Mouse (Mus musculus): ENCODE data around the gene Trim2. TPM values are rescaled to one million over a fixed set of nuclear protein-coding genes. Genes with fewer than 3 reads are reported as not detected.

Gene Trim2
- polyA plus RNA-seq, 2 experiments, result 17.4 to 28.1 TPM

DNA sequence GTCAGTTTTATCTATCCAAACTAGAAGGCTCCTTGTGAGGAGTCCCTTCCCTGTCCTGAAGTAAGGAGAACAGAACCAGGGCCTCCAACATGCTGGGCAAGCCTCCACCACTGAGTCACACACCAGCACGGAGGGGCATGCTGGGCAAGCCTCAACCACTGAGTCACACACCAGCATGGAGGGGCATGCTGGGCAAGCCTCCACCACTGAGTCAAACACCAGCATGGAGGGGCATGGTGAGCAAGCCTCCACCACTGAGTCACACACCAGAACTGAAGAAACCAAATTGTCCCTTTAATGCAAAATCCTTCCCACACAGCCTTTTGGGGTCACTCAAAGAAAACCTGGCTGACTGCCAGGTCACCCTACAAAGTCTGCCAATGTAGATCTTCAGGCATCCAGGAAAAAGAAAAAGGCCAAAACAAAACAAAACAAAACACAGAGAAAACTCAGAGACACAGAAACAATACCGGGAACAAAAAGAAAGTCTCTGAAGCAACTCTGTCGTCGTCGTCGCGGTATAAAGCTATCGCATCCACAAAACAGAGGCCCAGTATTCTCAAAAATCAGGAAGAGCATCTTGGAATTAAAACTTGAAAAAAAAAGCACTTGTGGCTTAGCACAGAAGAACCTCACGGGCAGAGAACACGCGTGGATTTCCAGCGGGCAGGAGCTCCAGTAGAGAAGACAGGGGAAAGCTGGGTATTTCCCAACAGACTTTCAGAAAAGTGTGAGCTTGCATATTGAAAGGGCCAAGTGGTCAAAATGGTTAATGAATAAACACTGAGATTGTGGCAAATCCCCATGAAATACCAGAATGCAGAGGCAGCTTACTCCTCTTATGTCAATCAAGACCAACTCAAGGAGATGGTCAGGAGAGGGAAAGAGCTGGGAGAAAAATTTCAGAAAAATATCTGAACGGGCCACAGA lies 12.7 kb downstream of the Trim2 start:
- no peaks in the 10 kb centered on the region for H3K4me1 ChIP-seq (ENCODE audit: control insufficient read depth, insufficient read depth, low read length)
- no peaks in the 10 kb centered on the region for H3K9me3 ChIP-seq (ENCODE audit: control insufficient read depth, low read length)
- no peak for ATAC-seq (ENCODE audit: low FRiP score, low read depth)
- H3K9ac ChIP-seq (ENCODE audit: low read depth, low read length, severe bottlenecking), result no peak overlapping the region
- DNase-seq (ENCODE audit: low spot score), result no peak
- H3K4me2 ChIP-seq (replicated peaks; ENCODE audit: low read depth, low read length, severe bottlenecking), result no peak overlapping the region
- 86% methylated on average over 13 of the region's 13 CpGs for WGBS
- H3K36me3 ChIP-seq (ENCODE audit: control insufficient read depth, insufficient read depth, low read length), result no peaks in the 10 kb centered on the region
- TF ChIP-seq POLR2A (IDR thresholded peaks at IDR 0.05; ENCODE audit: borderline replicate concordance, extremely low read depth, insufficient read depth, insufficient read length), result no peak
- H3K27me3 ChIP-seq (ENCODE audit: control insufficient read depth, insufficient read depth, low read length), result no peaks in the 10 kb centered on the region
- H3K27ac ChIP-seq (replicated peaks; ENCODE audit: low read depth, low read length), result no peak overlapping the region
- no peak overlapping the region for H3K4me3 ChIP-seq (replicated peaks; ENCODE audit: low read length)

DNA sequence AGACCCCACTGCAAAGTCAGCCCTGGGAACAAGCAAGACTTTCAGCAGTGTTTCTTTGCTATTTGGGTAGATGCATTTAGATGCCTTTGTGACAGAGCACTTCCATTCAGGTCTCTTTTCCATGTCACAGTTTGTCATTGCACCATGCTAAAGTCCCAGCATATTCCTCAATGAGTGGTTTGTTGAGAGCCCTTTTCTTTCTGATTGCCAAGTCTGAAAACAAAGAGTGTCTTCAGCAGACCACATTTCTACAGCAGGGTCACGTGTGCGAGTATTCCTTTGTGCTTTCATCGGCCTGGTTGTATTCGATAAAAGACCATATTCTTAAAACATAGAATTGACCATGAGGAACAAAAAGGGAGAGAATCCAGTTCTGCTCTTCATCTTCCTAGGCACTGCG lies 14.4 kb downstream of the Trim2 start:
- DNase-seq (ENCODE audit: low spot score) (no peak), ATAC-seq (ENCODE audit: low FRiP score, low read depth) (no peak)
- Histone ChIP-seq H3K27ac (replicated peaks; ENCODE audit: low read depth, low read length) (no peak overlapping the region), H3K4me1 (ENCODE audit: control insufficient read depth, insufficient read depth, low read length) (no peaks in the 10 kb centered on the region), H3K9ac (ENCODE audit: low read depth, low read length, severe bottlenecking) (no peak overlapping the region), H3K9me3 (ENCODE audit: control insufficient read depth, low read length) (no peaks in the 10 kb centered on the region), H3K36me3 (ENCODE audit: control insufficient read depth, insufficient read depth, low read length) (no peaks in the 10 kb centered on the region), H3K4me2 (replicated peaks; ENCODE audit: low read depth, low read length, severe bottlenecking) (no peak overlapping the region), H3K27me3 (ENCODE audit: control insufficient read depth, insufficient read depth, low read length) (no peaks in the 10 kb centered on the region), H3K4me3 (replicated peaks; ENCODE audit: low read length) (no peak overlapping the region)
- 90% methylated on average over 5 of the region's 5 CpGs for WGBS
- no peak for TF ChIP-seq POLR2A (IDR thresholded peaks at IDR 0.05; ENCODE audit: borderline replicate concordance, extremely low read depth, insufficient read depth, insufficient read length)

DNA sequence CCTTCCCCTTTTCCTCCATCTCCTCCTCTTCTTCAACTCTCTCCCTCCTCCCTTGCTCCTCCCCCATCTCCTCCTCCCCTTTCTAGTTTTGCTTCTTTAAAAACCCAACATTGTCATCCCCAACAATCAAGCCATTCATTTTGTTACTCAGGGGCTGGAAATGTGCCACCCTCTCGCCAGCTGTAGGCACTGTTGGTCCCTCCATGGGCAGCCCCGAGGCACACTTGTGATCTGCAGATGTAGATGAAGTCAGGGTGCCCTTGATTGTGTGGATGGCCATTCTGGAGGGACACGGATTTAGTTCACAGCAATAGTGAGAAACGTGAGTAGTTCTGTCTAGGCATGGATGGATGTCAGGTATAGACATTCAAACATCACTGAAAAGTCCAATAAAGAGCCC lies 17.7 kb downstream of the Trim2 start:
- H3K4me1 ChIP-seq (ENCODE audit: control insufficient read depth, insufficient read depth, low read length), result no peaks in the 10 kb centered on the region
- no peak for DNase-seq (ENCODE audit: low spot score)

DNA sequence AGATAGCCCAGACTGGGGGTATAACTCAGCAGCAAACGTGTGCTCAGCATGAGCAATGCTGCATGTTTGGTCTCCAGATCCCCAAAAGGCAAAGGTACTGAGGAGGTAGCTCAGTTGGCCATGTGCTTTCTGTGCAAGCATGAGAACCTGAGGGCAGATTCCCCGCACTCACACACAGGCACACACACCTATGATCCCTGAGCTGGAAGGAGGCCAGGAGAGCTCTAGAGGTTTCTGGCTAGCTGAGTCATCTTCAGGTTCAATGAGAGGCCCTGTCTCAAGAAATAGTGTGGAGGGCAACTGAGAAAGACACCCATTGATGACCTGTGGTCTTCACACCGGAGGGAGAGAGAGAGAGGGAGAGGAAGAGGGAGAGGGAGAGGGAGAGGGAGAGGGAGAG lies 19.4 kb downstream of the Trim2 start:
- ATAC-seq (ENCODE audit: low FRiP score, low read depth) (no peak), DNase-seq (ENCODE audit: low spot score) (no peak)
- Histone ChIP-seq H3K4me3 (replicated peaks; ENCODE audit: low read length) (no peak overlapping the region), H3K27me3 (ENCODE audit: control insufficient read depth, insufficient read depth, low read length) (peaks cover 11% of the 10 kb centered on the region; the same call in 1 of the 2 replicates), H3K4me2 (replicated peaks; ENCODE audit: low read depth, low read length, severe bottlenecking) (no peak overlapping the region), H3K27ac (replicated peaks; ENCODE audit: low read depth, low read length) (no peak overlapping the region), H3K36me3 (ENCODE audit: control insufficient read depth, insufficient read depth, low read length) (no peaks in the 10 kb centered on the region), H3K9ac (ENCODE audit: low read depth, low read length, severe bottlenecking) (no peak overlapping the region), H3K4me1 (ENCODE audit: control insufficient read depth, insufficient read depth, low read length) (no peaks in the 10 kb centered on the region; the same call in 1 of the 2 replicates), H3K9me3 (ENCODE audit: control insufficient read depth, low read length) (no peaks in the 10 kb centered on the region)
- no peak for TF ChIP-seq POLR2A (IDR thresholded peaks at IDR 0.05; ENCODE audit: borderline replicate concordance, extremely low read depth, insufficient read depth, insufficient read length)
- 93% methylated on average over 3 of the region's 3 CpGs for WGBS

More for the DNA sequence above, 17.7 kb downstream of the Trim2 start:
- ATAC-seq (ENCODE audit: low FRiP score, low read depth), result no peak
- Histone ChIP-seq H3K9ac (ENCODE audit: low read depth, low read length, severe bottlenecking) (no peak overlapping the region), H3K27ac (replicated peaks; ENCODE audit: low read depth, low read length) (no peak overlapping the region), H3K27me3 (ENCODE audit: control insufficient read depth, insufficient read depth, low read length) (peaks cover 11% of the 10 kb centered on the region; the same call in 1 of the 2 replicates), H3K9me3 (ENCODE audit: control insufficient read depth, low read length) (no peaks in the 10 kb centered on the region), H3K36me3 (ENCODE audit: control insufficient read depth, insufficient read depth, low read length) (no peaks in the 10 kb centered on the region), H3K4me3 (replicated peaks; ENCODE audit: low read length) (no peak overlapping the region), H3K4me2 (replicated peaks; ENCODE audit: low read depth, low read length, severe bottlenecking) (no peak overlapping the region)
- 80% methylated on average over 4 of the region's 4 CpGs for WGBS
- no peak for TF ChIP-seq POLR2A (IDR thresholded peaks at IDR 0.05; ENCODE audit: borderline replicate concordance, extremely low read depth, insufficient read depth, insufficient read length)

DNA sequence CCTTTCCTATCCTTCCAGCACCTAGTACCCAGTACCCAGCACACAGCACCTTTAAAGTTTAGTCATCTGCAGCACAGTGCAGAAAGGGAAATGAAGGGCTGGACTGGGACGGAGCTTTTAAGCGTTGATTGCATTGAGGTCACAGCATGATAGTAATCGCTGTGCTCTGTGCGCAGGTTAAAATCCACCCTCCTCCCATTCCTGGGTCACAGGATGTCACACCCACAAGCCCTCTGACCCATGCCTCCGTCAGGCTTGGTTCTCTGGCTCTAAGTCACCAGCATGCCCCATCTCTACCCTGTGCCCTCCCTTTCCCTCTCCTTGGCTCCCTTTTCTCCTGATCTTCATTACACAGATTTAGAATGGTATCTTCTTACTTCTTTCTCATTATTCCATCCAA lies 20.4 kb downstream of the Trim2 start:
- Histone ChIP-seq H3K9ac (ENCODE audit: low read depth, low read length, severe bottlenecking) (no peak overlapping the region), H3K27me3 (ENCODE audit: control insufficient read depth, insufficient read depth, low read length) (peaks cover 11% of the 10 kb centered on the region; the same call in 1 of the 2 replicates), H3K4me3 (replicated peaks; ENCODE audit: low read length) (no peak overlapping the region), H3K4me1 (ENCODE audit: control insufficient read depth, insufficient read depth, low read length) (peaks cover 3% of the 10 kb centered on the region; the same call in 1 of the 2 replicates), H3K36me3 (ENCODE audit: control insufficient read depth, insufficient read depth, low read length) (no peaks in the 10 kb centered on the region), H3K27ac (replicated peaks; ENCODE audit: low read depth, low read length) (no peak overlapping the region), H3K9me3 (ENCODE audit: control insufficient read depth, low read length) (no peaks in the 10 kb centered on the region), H3K4me2 (replicated peaks; ENCODE audit: low read depth, low read length, severe bottlenecking) (no peak overlapping the region)
- no peak for TF ChIP-seq POLR2A (IDR thresholded peaks at IDR 0.05; ENCODE audit: borderline replicate concordance, extremely low read depth, insufficient read depth, insufficient read length)
- DNase-seq (ENCODE audit: low spot score) (no peak), ATAC-seq (ENCODE audit: low FRiP score, low read depth) (no peak)
- 69% methylated on average over 5 of the region's 5 CpGs for WGBS

Data from limb, embryonic 14.5 days (tissue).